Mouse (Mus musculus) ovary, postnatal 36 days (tissue): Measurements from ENCODE around the gene Ankrd12.

Source experiments
- DNase-seq: peaks from one replicate; pipeline ENCODE4 v3.0.0; 2022; ENCODE audit warnings: low spot score, mixed read lengths

Ankrd12 gene

DNA sequence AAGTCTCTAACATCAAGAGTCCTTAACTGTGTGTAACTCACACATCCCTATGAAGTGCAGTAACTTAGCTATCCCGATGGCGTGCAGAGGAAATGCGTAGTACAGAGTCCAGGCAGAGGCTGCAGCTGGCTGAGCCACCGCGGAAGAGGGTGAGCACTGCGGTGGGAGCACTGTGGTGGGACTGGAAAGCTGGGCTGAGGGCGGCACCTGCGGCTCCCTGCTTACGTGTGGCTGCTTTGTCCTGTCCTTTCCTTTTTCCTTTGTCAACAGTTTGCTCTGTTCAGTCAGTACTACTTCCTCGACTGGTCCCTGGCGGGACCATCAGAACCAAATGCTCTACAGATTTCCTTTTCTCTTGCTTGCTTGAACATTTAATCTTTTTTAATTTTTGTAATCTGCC is 109.1 kb downstream of the Ankrd12 start:
- no peak for DNase-seq

DNA sequence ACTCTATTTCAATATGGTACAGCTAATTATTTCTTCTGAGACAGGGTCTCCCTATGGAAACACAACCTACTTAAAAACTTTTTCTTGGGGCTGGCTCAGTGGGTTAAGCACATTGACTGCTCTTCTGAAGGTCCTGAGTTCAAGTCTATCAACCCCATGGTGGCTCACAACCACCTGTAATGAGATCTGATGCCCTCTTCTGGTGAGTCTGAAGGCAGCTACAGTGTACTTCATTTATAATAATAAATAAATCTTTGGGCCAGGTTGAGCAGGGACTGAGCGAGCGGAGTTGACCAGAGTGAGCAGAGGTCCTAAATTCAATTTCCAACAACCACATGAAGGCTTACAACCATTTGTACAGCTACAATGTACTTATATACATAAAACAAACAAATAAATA is 114.6 kb downstream of the Ankrd12 start:
- no peak for DNase-seq

- no peak for DNase-seq
These were observed 115.2 kb downstream of the Ankrd12 start for GRCm38 (mm10) chr17:65961606-65962136.

DNA sequence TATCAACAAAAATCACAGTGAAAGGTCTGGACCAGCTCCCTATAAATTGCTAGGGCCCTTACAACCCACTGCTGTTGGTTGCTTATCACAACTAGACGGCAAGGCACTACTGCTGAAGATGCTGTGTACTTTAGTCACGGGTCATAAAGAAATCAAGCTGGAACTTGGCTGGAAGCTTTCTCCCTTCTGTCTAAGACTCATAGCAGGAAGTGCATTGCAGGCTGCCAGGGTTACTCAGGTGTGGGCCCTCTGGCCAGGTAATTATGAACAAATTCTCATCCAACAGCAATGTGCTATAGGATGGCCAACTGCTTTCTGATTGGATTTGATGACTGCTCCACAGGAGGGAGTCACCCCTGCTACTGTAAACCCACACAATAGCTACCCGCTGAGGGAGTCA is 117.9 kb downstream of the Ankrd12 start:
- DNase-seq = no peak

- DNase-seq = no peak
These were observed 118.5 kb downstream of the Ankrd12 start for GRCm38 (mm10) chr17:65958366-65958765.

- DNase-seq = no peak
These were observed 119.0 kb downstream of the Ankrd12 start for GRCm38 (mm10) chr17:65957782-65958325.

DNA sequence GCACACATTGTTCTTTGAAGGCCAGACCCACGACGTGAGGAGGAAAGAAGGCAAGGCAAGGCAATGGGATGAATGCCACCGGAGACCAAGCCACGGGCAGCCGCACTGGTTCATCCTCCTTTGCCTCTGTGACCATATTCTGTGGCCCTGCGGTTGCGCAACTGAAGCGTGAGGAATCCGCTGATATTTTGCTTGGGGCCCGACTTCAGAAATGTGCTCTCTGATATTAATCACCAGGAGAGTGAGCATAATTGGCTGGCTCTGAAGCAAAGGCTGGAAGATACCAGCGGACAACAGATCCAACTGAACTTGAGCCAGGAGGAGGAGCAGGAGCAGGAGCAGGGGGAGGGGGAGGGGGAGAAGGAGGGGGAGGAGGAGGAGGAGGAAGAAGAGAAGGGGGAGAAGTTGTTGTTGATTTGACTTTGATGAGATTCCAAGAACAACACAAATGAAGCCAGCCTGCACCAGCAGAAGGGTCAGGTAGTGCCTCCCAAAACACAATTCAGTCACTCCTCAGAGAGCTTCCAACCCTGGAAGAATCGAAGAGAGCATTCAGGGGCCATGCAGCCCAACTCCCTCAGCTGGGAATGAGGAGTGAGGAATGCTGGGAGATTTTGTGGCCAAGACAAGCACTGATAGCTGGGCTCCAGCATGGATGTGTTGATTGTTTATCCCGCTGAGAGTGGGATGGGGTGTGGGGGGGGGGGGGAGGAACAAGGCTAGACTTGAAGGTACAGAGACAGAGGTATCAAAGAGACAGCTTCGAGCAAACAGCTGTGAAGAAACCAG is 119.7 kb downstream of the Ankrd12 start:
- peak; percentile 60 for DNase-seq

DNA sequence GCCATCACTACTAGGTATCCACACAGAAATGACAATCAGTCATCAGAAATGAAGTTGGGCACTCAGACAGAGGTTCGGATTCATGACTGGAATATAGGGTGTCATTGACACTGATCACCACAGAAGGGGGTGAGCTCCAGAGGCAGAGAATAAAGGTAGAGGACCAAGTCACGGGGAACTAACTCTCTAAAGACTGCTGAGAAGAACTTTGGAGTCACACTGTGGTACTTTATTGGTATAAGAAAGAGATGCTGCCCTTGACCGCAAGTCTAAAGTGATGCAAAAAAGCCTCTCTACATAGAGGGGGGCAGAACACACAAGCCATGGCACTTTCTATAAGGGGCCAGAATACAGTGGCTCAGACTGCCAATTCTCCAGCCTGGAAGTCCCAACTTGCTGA is 120.7 kb downstream of the Ankrd12 start:
- DNase-seq = no peak

DNA sequence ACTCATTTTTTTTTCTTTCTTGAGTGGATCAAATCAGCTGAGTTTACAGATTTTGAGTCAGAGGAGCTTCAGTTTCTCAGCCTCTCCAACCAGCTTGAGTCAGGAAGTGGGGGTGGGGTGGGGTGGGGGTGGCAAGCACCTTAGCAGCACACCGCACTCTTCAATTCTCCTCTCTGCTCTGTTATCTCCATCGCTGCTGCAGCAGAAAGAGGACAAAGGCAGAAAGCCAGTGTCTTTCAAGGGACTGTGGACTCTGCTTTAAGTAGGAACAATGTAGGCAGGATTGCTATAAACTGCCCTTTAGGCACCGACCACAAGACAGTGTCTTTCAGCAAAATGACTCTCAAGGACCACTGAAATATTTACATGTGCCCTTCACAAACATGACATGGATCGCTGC is 122.9 kb downstream of the Ankrd12 start:
- no peak for DNase-seq

- DNase-seq = no peak
These were observed 124.8 kb downstream of the Ankrd12 start for GRCm38 (mm10) chr17:65952083-65952482.

DNA sequence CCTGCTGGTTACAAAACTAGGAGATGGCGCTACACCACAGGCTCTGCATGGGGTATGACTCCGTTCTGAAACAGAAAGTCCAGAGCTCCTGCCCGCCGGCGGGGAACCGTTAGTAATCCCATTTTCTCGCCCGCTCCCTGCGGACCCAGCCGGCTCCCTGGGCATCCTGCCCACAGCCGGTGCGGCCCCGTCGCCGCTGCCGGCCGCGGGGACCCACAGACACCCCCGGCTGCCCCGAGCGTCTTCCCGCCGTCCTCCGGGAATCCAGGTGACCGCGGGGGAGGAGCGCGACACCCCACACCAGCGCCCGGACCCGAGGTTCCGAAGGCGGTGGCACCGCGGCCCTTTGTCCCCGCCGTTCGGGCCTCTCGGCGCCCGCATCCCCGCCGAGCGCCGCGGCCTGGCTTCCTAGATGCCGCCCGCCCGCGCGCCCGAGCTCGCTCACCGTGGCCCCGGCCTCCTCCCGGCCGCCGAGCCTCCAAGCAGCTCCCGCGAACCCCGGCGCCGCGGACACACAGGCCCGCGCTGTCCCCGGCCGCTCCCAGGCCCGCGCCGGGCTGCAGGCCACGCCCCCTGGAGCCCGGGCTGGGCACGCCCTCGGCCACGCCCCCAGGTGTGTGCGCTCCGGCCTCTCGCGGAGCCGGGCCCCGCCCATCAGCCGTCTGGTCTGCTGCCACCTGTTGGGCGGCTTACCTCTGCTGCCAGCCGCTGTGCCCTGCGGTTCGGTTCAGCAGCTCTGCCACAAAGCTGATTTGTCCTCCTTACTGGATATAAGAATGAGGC is 126.1 kb downstream of the Ankrd12 start, which contains the start of gene Twsg1:
TSS of gene Twsg1 (minus strand) at position 605 of the 783 bp plus-strand sequence.
- DNase-seq = peak; percentile 98

DNA sequence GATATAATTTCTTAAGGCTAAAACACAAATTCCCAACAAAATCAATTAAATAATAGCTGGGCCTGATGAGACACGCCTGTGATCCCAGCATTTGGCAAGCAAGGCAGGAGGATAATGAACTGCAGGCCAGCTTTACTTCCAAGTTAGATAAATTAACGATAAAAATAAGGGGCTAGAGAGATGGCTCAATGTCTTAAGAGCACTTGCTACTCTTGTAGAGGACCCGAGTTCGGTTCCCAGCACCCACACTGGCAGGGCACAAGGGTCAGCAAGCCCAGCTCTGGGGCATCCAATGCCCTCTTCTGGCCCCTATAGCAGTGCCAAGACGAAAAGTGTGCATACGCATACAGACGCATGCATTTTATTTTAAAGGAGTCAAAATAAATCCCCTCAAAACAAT is 126.7 kb downstream of the Ankrd12 start:
- DNase-seq = no peak

DNA sequence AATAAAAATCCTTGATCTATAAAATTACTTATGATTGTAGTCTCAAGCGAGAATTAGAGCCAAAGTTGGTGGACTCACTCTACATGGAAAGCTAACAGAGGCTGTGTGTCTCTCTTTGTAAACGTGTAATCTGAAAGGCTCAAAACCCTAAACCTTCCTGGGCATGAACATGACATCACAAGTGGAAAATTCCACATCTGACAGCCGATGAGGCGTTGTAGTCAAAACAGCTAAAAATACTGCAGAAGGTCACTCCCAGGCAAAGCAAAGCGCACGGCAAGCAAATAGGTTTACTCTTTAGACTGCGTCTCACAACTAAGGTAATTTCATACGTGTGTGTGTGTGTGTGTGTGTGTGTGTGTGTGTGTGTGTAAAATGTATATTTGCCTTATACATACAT is 129.6 kb downstream of the Ankrd12 start:
- DNase-seq = no peak

GRCm38 (mm10) chr17:65945420-65945819 is 131.5 kb downstream of the Ankrd12 start:
- no peak for DNase-seq

DNA sequence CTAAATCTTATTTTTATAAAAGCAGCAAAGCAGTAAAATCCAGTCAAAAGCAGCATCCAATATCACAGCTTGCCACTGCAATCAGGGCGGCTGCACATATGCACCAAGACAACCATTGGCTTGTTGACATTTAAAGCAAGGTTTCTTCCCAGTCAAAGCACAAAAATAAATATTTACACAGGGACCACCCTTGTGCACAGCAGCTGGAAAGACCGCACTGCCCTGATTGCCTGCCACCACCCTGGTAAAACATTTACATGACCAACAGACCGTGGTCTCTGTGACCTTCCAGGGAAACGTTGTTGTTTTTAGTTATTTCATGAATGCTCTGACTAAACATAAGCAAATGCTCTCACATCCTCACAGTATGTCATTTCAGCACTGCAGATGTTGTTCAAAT is 134.5 kb downstream of the Ankrd12 start:
- DNase-seq = no peak

DNA sequence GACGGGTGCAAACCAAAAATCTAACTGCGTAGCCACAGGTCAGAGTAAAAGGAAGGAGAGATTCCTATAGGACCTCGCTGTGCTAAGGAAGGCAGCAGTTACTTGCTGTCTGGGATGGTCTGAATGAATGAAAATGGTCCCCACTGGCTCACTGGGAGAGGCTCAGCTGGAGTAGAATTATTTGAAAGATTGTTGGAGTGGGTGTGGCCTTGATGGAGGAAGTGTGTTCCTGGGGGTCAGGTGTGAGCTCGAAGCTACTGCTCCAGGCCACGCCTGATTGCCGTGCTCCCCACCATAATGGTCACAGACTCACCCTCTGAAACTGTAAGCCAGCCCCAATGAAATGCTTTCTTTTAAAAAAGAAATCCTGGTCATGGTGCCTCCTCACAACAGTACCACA is 135.6 kb downstream of the Ankrd12 start:
- DNase-seq = no peak

- no peak for DNase-seq
These were observed 136.7 kb downstream of the Ankrd12 start for GRCm38 (mm10) chr17:65940221-65940620.

- no peak for DNase-seq
These were observed 137.3 kb downstream of the Ankrd12 start for GRCm38 (mm10) chr17:65939461-65940192.

DNA sequence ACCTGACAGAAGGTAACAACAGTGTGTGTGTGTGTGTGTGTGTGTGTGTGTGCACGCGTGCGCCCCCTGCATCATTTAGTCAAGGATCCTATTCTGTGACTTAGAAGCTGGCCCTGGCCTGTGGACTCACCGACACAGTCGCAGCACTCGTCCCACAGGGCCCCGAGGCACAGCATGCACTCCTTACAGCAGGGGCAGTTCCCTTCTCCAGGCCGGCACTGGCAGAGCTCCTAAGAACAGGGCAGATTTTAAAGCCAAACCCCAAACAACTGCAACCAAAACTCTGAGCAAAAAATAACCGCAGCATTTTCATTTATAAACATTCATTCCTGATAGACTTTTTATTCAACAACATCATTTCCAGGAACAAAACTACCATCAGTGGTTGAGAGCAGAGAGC is 139.2 kb downstream of the Ankrd12 start:
- no peak for DNase-seq

DNA sequence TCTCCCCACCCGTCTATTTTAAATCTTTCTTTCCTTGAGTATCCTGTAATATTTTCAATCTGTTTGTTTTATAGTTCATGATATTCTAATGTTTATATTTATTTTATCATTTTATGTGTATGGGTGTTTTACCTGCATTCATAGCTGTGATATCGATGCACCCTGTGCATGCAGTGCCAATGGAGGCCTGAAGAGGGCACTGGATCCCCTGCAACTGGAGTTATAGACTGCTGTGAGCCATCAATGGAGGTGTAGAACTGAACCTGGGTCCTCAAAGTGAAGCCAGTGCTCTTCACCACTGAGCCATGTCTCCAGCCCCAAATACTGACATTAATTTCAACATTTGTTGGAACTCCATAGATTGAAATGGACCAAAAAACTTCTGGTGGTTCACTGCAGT is 143.1 kb downstream of the Ankrd12 start:
- DNase-seq = no peak

GRCm38 (mm10) chr17:65931525-65931924 is 145.4 kb downstream of the Ankrd12 start:
- no peak for DNase-seq

- DNase-seq = no peak
These were observed 145.9 kb downstream of the Ankrd12 start for GRCm38 (mm10) chr17:65930960-65931359.
